Mouse (Mus musculus) erythroblast, embryonic 14.5 days (primary cell): Measurements from ENCODE around the gene Col2a1. TPM values are rescaled to one million over a fixed set of nuclear protein-coding genes. Genes with fewer than 3 reads are reported as not detected.

Experiments used
- H3K27me3 ChIP-seq: 2 replicates; pipeline ENCODE4 v1.6.1; 2012; ENCODE audit warnings: inconsistent platforms; ENCODE audit not compliant: control insufficient read depth
- H3K36me3 ChIP-seq: 2 replicates; pipeline ENCODE4 v1.6.1; 2012; ENCODE audit warnings: mild to moderate bottlenecking, inconsistent platforms; ENCODE audit not compliant: control insufficient read depth
- H3K4me1 ChIP-seq: 2 replicates; pipeline ENCODE4 v1.6.1; 2012; ENCODE audit warnings: inconsistent platforms; ENCODE audit not compliant: control insufficient read depth
- H3K4me3 ChIP-seq: replicated peaks from 2 replicates; pipeline ENCODE3; 2012; ENCODE audit warnings: moderate library complexity, mild to moderate bottlenecking, inconsistent platforms
- H3K9me3 ChIP-seq: 2 replicates; pipeline ENCODE4 v1.6.1; 2012; ENCODE audit warnings: low read length, inconsistent platforms, mixed read lengths; ENCODE audit not compliant: control insufficient read depth
- GATA1 ChIP-seq: IDR thresholded peaks from 2 replicates; pipeline ENCODE4 v1.6.1; 2012; ENCODE audit warnings: low read length, inconsistent platforms, mixed read lengths
- TAL1 ChIP-seq: IDR thresholded peaks from 3 replicates; pipeline ENCODE4 v1.6.1; 2012; ENCODE audit warnings: low read length, inconsistent platforms, mixed read lengths
- polyA plus RNA-seq: library from polyadenylated mRNA; stranded (reverse); fragments of >175 nt; gene quantifications from 2 replicates; pipeline ENCODE4 v1.2.3, GENCODE M21; 2012

Col2a1 gene
- polyA plus RNA-seq, result not detected in 2 replicates

GRCm38 (mm10) chr15:98003822-98004739, at the start of gene Col2a1:
Gene Col2a1 (minus strand): TSS chr15:98004695.
- Histone ChIP-seq H3K4me3 (no peak within 1 kb of the TSS), H3K36me3 (no peaks in the 10 kb centered on the region), H3K27me3 (peaks cover 97% of the 10 kb centered on the region), H3K4me1 (no peaks in the 10 kb centered on the region), H3K9me3 (no peaks in the 10 kb centered on the region; the same call in 1 of the 2 replicates)
- TF ChIP-seq GATA1, result no peak
- no peak for TF ChIP-seq TAL1

GRCm38 (mm10) chr15:98051685-98052084, 47.2 kb upstream of the Col2a1 start:
- TF ChIP-seq TAL1, result no peak
- TF ChIP-seq GATA1, result no peak
- H3K4me3 ChIP-seq, result no peak overlapping the region
- no peaks in the 10 kb centered on the region for H3K27me3 ChIP-seq
- peaks cover 94% of the 10 kb centered on the region for H3K36me3 ChIP-seq
- no peaks in the 10 kb centered on the region for H3K9me3 ChIP-seq
- H3K4me1 ChIP-seq, result no peaks in the 10 kb centered on the region

GRCm38 (mm10) chr15:98048918-98049700, 44.6 kb upstream of the Col2a1 start:
- no peaks in the 10 kb centered on the region for H3K9me3 ChIP-seq
- peaks cover 95% of the 10 kb centered on the region for H3K36me3 ChIP-seq
- H3K4me1 ChIP-seq, result no peaks in the 10 kb centered on the region
- TF ChIP-seq GATA1 (no peak), TAL1 (no peak)
- H3K4me3 ChIP-seq, result no peak overlapping the region
- H3K27me3 ChIP-seq, result no peaks in the 10 kb centered on the region

GRCm38 (mm10) chr15:98044387-98044786, 39.9 kb upstream of the Col2a1 start:
- peaks cover 98% of the 10 kb centered on the region for H3K36me3 ChIP-seq
- no peak overlapping the region for H3K4me3 ChIP-seq
- TF ChIP-seq GATA1, result no peak
- H3K4me1 ChIP-seq, result no peaks in the 10 kb centered on the region
- H3K9me3 ChIP-seq, result no peaks in the 10 kb centered on the region
- H3K27me3 ChIP-seq, result no peaks in the 10 kb centered on the region

- Histone ChIP-seq H3K36me3 (peaks cover 98% of the 10 kb centered on the region), H3K4me1 (no peaks in the 10 kb centered on the region), H3K4me3 (no peak overlapping the region), H3K27me3 (no peaks in the 10 kb centered on the region), H3K9me3 (no peaks in the 10 kb centered on the region)
- TF ChIP-seq TAL1 (no peak), GATA1 (no peak)
Measured at GRCm38 (mm10) chr15:98043967-98044366, 39.5 kb upstream of the Col2a1 start.

GRCm38 (mm10) chr15:98042508-98042907, 38.0 kb upstream of the Col2a1 start:
- TF ChIP-seq GATA1 (no peak), TAL1 (no peak)
- no peaks in the 10 kb centered on the region for H3K27me3 ChIP-seq
- peaks cover 95% of the 10 kb centered on the region for H3K36me3 ChIP-seq
- H3K9me3 ChIP-seq, result no peaks in the 10 kb centered on the region
- no peaks in the 10 kb centered on the region for H3K4me1 ChIP-seq
- H3K4me3 ChIP-seq, result no peak overlapping the region

- Histone ChIP-seq H3K4me3 (no peak overlapping the region), H3K9me3 (no peaks in the 10 kb centered on the region), H3K36me3 (peaks cover 78% of the 10 kb centered on the region), H3K4me1 (no peaks in the 10 kb centered on the region), H3K27me3 (no peaks in the 10 kb centered on the region)
- TF ChIP-seq GATA1 (no peak), TAL1 (no peak)
Measured at GRCm38 (mm10) chr15:98039682-98040081, 35.2 kb upstream of the Col2a1 start.

- TF ChIP-seq TAL1 (no peak), GATA1 (no peak)
- Histone ChIP-seq H3K9me3 (no peaks in the 10 kb centered on the region), H3K4me3 (no peak overlapping the region), H3K4me1 (no peaks in the 10 kb centered on the region), H3K36me3 (peaks cover 47% of the 10 kb centered on the region), H3K27me3 (no peaks in the 10 kb centered on the region)
Measured at GRCm38 (mm10) chr15:98036578-98036977, 32.1 kb upstream of the Col2a1 start.
